Mouse (Mus musculus): ENCODE data around the gene Kcnh2.

Gene Kcnh2

GRCm38 (mm10) chr5:24319776-24320466, 31.5 kb downstream of the Kcnh2 start:
- peak; percentile 31 for DNase-seq (ENCODE audit: low spot score)

GRCm38 (mm10) chr5:24309223-24309622, 42.2 kb downstream of the Kcnh2 start:
- DNase-seq (ENCODE audit: low spot score): no peak

- no peak for DNase-seq (ENCODE audit: low spot score)
These were observed 42.8 kb downstream of the Kcnh2 start for GRCm38 (mm10) chr5:24308621-24309020.

GRCm38 (mm10) chr5:24307118-24307777, 44.2 kb downstream of the Kcnh2 start:
- no peak for DNase-seq (ENCODE audit: low spot score)

- no peak for DNase-seq (ENCODE audit: low spot score)
These were observed 48.2 kb downstream of the Kcnh2 start for GRCm38 (mm10) chr5:24303199-24303598.

- no peak for DNase-seq (ENCODE audit: low spot score)
These were observed 51.4 kb downstream of the Kcnh2 start for GRCm38 (mm10) chr5:24299845-24300589.

GRCm38 (mm10) chr5:24291954-24292353, 59.5 kb downstream of the Kcnh2 start:
- no peak for DNase-seq (ENCODE audit: low spot score)

- DNase-seq (ENCODE audit: low spot score): no peak
These were observed 65.0 kb downstream of the Kcnh2 start for GRCm38 (mm10) chr5:24286221-24286970.

GRCm38 (mm10) chr5:24284145-24284544, 67.3 kb downstream of the Kcnh2 start:
- DNase-seq (ENCODE audit: low spot score): no peak

GRCm38 (mm10) chr5:24283181-24283580, 68.2 kb downstream of the Kcnh2 start:
- DNase-seq (ENCODE audit: low spot score): no peak

- DNase-seq (ENCODE audit: low spot score): no peak
These were observed 70.9 kb downstream of the Kcnh2 start for GRCm38 (mm10) chr5:24280523-24280922.

- DNase-seq (ENCODE audit: low spot score): no peak
These were observed 71.9 kb downstream of the Kcnh2 start for GRCm38 (mm10) chr5:24279527-24279926.

GRCm38 (mm10) chr5:24278206-24278605, 73.2 kb downstream of the Kcnh2 start:
- DNase-seq (ENCODE audit: low spot score): no peak

GRCm38 (mm10) chr5:24273683-24274621, 77.5 kb downstream of the Kcnh2 start:
- no peak for DNase-seq (ENCODE audit: low spot score)

GRCm38 (mm10) chr5:24270941-24271340, 80.5 kb downstream of the Kcnh2 start:
- DNase-seq (ENCODE audit: low spot score): no peak

Data from yolk sac, embryonic 10.5 days (tissue).